Mouse (Mus musculus) bone marrow macrophage, adult 2 months (primary cell): ENCODE measurements around the gene Sertad2.

Experiments
- CTCF ChIP-seq: IDR thresholded peaks from 2 replicates; pipeline ENCODE4 v1.5.1; 2012; ENCODE audit warnings: low read depth, mild to moderate bottlenecking, low read length, moderate library complexity
- POLR2A ChIP-seq: IDR thresholded peaks from 2 replicates; pipeline ENCODE4 v1.6.1; 2012; ENCODE audit warnings: mild to moderate bottlenecking, low read depth, low read length, borderline replicate concordance

GRCm38 (mm10) chr11:20555651-20556050 lies 12.6 kb downstream of the Sertad2 start:
- TF ChIP-seq CTCF: no peak
- TF ChIP-seq POLR2A: no peak
